Mouse (Mus musculus) heart, adult 2 months (tissue): ENCODE measurements at regions not wholly inside any gene's neighbourhood (a gene's known extent, or its start where the extent isn't known, plus 50 kb on each side); places are given as distances from the start of the nearest gene placed in this dataset.

ENCODE experiments used
- DNase-seq, 2 experiments: peaks; one replicate each; pipeline ENCODE4 v3.0.0; 2021
- H3K27ac ChIP-seq: fragments of 200-600 bp; 2 replicates; pipeline ENCODE4 v1.8.1; 2022
- H3K27me3 ChIP-seq: fragments of 200-500 bp; 2 replicates; pipeline ENCODE4 v1.6.1; 2012; ENCODE audit warnings: mild to moderate bottlenecking, low read length, inconsistent platforms, mixed read lengths; ENCODE audit not compliant: control insufficient read depth, insufficient read depth
- H3K36me3 ChIP-seq: fragments of 200-500 bp; 2 replicates; pipeline ENCODE4 v1.6.1; 2012; ENCODE audit warnings: low read length, inconsistent platforms; ENCODE audit not compliant: control insufficient read depth, insufficient read depth
- H3K4me1 ChIP-seq: fragments of 200-500 bp; 2 replicates; pipeline ENCODE4 v1.6.1; 2011; ENCODE audit warnings: low read length; ENCODE audit not compliant: control insufficient read depth, insufficient read depth
- H3K4me3 ChIP-seq: fragments of 200-600 bp; 2 replicates; pipeline ENCODE4 v1.8.1; 2022
- H3K79me2 ChIP-seq: fragments of 200-500 bp; replicated peaks from 2 replicates; pipeline ENCODE4 v1.6.1; 2012; ENCODE audit warnings: mild to moderate bottlenecking, inconsistent platforms, low read length, moderate library complexity, mixed read lengths; ENCODE audit not compliant: control insufficient read depth, insufficient read depth
- H3K9ac ChIP-seq: fragments of 200-500 bp; 2 replicates; pipeline ENCODE4 v1.6.1; 2012; ENCODE audit warnings: low read depth, mild to moderate bottlenecking, control low read depth, inconsistent platforms, low read length, mixed read lengths
- CTCF ChIP-seq: fragments of 200-600 bp; IDR thresholded peaks from 2 replicates; pipeline ENCODE4 v1.8.1; 2022; ENCODE audit warnings: antibody characterized with exemption, mild to moderate bottlenecking, moderate library complexity
- EP300 ChIP-seq: fragments of 200-500 bp; IDR thresholded peaks from 2 replicates; pipeline ENCODE4 v1.6.1; 2011; ENCODE audit warnings: low read depth, low read length, control low read depth; ENCODE audit not compliant: insufficient read depth
- POLR2A ChIP-seq: fragments of 200-500 bp; IDR thresholded peaks from 2 replicates; pipeline ENCODE4 v1.6.1; 2011; ENCODE audit warnings: mild to moderate bottlenecking, low read depth, low read length, control low read depth; ENCODE audit not compliant: insufficient read depth
- WGBS: fragments of 180-500 bp; shearing (Covaris S2); methylation state at CpG from one replicate; pipeline ENCODE4 v1.1.7; 2018; 5-methylcytosine and 5-hydroxymethylcytosine counted together
- intact Hi-C: fragments of 180-260 bp; cut with DNase I; formaldehyde crosslinking; loops from one replicate; pipeline ENCODE4 v1.15.1; 2025

DNA sequence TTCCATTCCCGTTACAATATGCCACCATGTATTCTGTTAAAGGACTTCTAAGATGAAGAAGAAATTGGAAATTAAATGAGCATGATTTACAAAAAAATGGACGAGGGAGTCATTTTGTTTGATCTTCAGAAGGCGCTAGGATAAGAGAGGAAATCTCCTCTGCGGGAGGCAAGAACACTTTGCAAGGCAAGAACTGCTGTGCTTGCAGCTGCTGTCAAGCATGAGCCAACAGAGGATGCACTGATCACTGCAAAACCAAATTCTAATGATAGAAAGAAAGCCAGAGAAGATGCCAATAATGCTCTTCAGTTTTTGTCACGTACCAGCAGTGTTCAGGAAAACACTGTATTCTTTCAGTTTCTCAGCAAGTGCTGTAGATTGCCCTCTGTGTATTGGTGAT is 279.2 kb upstream of the Hs3st1 start:
- 74% methylated on average over 5 of the region's 5 CpGs for WGBS
- intact Hi-C loops: no loop called here
- DNase-seq: no peak

DNA sequence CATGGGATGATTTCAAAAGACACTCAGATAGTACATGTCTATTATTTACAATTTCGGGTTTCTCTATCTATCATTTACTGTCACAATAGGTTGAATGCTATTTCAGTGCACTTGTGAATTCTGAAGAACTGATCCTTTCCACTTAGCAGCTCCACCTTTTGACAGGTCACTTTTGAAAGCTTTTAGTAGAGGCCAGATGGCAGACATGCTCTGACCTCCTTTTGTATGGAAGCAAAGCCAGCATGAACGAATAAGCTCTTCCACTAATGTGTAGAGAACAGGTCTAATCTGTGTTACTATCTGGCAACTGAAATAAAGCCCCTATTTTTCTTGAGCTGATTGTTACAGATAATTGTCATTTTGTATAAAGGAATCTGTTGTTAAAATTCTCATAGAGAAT is 278.4 kb upstream of the Hs3st1 start:
- Histone ChIP-seq H3K4me3 (no peak overlapping the region), H3K27me3 (no peaks in the 10 kb centered on the region), H3K27ac (no peak overlapping the region), H3K36me3 (no peaks in the 10 kb centered on the region), H3K4me1 (no peaks in the 10 kb centered on the region), H3K79me2 (no peaks in the 10 kb centered on the region), H3K9ac (no peak overlapping the region)
- DNase-seq: no peak
- WGBS: 58% methylated on average over 2 of the region's 2 CpGs
- no peak for TF ChIP-seq POLR2A
- no peak for TF ChIP-seq EP300
- TF ChIP-seq CTCF: no peak
- intact Hi-C loops: no loop called here

More for the DNA sequence above, 279.2 kb upstream of the Hs3st1 start:
- no peak for TF ChIP-seq CTCF
- no peak for TF ChIP-seq EP300
- H3K9ac ChIP-seq: no peak overlapping the region
- no peak overlapping the region for H3K27ac ChIP-seq
- H3K27me3 ChIP-seq: no peaks in the 10 kb centered on the region
- no peaks in the 10 kb centered on the region for H3K79me2 ChIP-seq
- no peak overlapping the region for H3K4me3 ChIP-seq
- no peaks in the 10 kb centered on the region for H3K36me3 ChIP-seq
- no peaks in the 10 kb centered on the region for H3K4me1 ChIP-seq

DNA sequence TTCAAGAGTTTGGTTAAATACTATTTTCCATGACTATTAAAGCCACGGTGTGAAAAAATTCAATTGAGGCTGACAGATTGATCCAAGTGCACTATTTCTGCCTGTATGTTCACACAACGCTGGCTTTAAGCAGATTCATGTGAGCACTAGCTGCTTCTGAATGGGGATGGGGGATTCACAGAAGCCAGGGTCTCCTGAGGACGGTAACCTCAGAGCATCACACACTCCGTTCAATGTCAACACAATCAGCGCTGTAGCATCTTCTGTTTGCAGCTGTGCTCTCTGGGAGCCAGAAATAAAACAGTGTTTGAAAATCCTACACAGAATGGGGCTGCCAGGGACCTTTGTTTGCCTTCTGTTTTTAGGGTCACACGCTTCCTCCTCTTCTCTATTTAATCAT is 275.0 kb upstream of the Hs3st1 start:
- Histone ChIP-seq H3K4me1 (no peaks in the 10 kb centered on the region), H3K4me3 (no peak overlapping the region), H3K9ac (no peak overlapping the region), H3K36me3 (no peaks in the 10 kb centered on the region), H3K27ac (no peak overlapping the region), H3K27me3 (no peaks in the 10 kb centered on the region), H3K79me2 (no peaks in the 10 kb centered on the region)
- TF ChIP-seq EP300 (no peak), CTCF (no peak), POLR2A (no peak)
- WGBS: 83% methylated on average over 6 of the region's 6 CpGs
- DNase-seq: no peak
- intact Hi-C loops: no loop called here

DNA sequence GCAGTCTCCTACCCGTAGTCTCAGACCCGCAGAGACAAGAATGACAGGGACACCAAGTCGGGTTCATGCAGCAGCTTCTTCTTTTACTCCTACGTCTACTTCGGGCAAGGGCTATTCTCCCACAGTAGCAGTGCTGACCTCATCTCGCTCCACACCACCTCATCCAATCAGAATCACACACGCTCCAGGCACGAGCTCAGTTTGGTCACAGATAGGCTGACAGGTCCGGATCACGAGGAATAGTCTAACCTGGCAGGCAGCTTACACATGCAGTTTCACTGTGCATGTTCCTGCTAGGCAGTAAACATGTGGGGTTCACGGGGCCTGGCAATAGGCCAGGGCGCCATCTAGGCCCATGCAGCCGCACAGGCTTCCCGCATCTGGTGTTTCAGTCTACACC is 260.7 kb upstream of the Hs3st1 start:
- no peak overlapping the region for H3K9ac ChIP-seq
- H3K79me2 ChIP-seq: no peaks in the 10 kb centered on the region
- no peak overlapping the region for H3K4me3 ChIP-seq
- H3K27ac ChIP-seq: no peak overlapping the region
- no peaks in the 10 kb centered on the region for H3K27me3 ChIP-seq
- no peak for DNase-seq
- H3K36me3 ChIP-seq: no peaks in the 10 kb centered on the region
- TF ChIP-seq POLR2A: no peak
- TF ChIP-seq EP300: no peak
- TF ChIP-seq CTCF: no peak
- H3K4me1 ChIP-seq: no peaks in the 10 kb centered on the region
- WGBS: 83% methylated on average over 14 of the region's 14 CpGs
- intact Hi-C loops: no loop called here

DNA sequence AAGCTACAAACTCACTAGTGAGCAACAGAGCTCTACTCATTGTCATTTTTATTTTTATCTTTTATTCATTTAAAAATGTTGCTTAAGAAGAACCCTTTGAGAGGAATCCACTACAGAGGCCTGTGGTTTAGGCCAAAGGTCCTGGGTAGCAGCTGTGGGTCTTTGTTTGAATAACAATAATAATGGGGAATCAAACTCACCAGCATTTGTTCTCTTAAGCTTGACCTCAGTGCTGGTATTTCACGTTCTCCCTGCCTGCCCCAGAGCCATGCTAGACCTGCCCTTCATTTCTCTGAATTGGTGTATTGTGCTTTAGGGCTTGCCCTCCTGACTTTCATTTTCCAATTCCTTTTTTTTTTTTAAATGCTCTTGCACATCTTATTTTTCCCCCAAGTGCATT is 232.8 kb upstream of the Hs3st1 start:
- H3K79me2 ChIP-seq: no peaks in the 10 kb centered on the region
- no peak overlapping the region for H3K27ac ChIP-seq
- H3K4me3 ChIP-seq: no peak overlapping the region
- intact Hi-C loops: no loop called here
- no peaks in the 10 kb centered on the region for H3K27me3 ChIP-seq
- no peaks in the 10 kb centered on the region for H3K4me1 ChIP-seq
- no peak for DNase-seq
- H3K9ac ChIP-seq: no peak overlapping the region
- TF ChIP-seq POLR2A (no peak), CTCF (no peak), EP300 (no peak)
- WGBS: 26% methylated on average over 1 of the region's 1 CpGs
- H3K36me3 ChIP-seq: no peaks in the 10 kb centered on the region

DNA sequence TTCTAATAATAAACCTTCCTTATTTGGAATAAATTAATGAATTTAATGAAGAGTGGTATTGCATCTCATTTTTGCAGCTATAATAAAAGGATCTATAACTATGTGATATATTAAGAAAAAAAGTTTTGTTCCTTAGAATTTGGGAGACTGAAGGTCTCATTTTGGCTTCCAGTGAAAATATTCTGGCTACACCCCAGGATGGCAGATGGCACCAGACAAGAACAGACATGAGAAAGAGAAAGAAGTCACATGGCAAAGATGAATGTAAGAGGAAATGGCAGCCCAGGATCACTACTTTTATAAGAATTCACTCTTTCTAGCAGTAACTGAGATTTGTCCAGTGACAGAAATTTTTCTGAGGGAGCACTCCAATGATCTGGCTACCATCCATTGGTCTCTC is 209.1 kb upstream of the Hs3st1 start:
- Histone ChIP-seq H3K27me3 (no peaks in the 10 kb centered on the region), H3K4me3 (no peak overlapping the region), H3K9ac (no peak overlapping the region), H3K36me3 (no peaks in the 10 kb centered on the region), H3K27ac (no peak overlapping the region), H3K79me2 (no peaks in the 10 kb centered on the region), H3K4me1 (no peaks in the 10 kb centered on the region)
- TF ChIP-seq POLR2A: no peak
- no peak for TF ChIP-seq CTCF
- TF ChIP-seq EP300: no peak
- intact Hi-C loops: loop anchor here (5.0 to 10.0 kb wide), 2 partner anchors 520 to 1182 kb away; no protein-coding TSS in a partner anchor
- no peak for DNase-seq
